Mouse (Mus musculus) gastrocnemius, adult 2 months (tissue): ENCODE results near the gene Gm10260. TPM values are rescaled to one million over a fixed set of nuclear protein-coding genes. Genes with fewer than 3 reads are reported as not detected.

Source experiments
- DNase-seq: peaks from one replicate; pipeline ENCODE4 v3.0.0; 2022
- H3K27ac ChIP-seq: fragments of 200-600 bp; 2 replicates; pipeline ENCODE4 v1.8.1; 2022; ENCODE audit warnings: mild to moderate bottlenecking
- H3K4me3 ChIP-seq: fragments of 200-600 bp; 2 replicates; pipeline ENCODE4 v1.8.1; 2022; ENCODE audit warnings: mild to moderate bottlenecking, moderate library complexity
- CTCF ChIP-seq: fragments of 200-600 bp; IDR thresholded peaks from 2 replicates; pipeline ENCODE4 v1.8.1; 2022; ENCODE audit warnings: antibody characterized with exemption, mild to moderate bottlenecking, moderate library complexity
- intact Hi-C: fragments of 180-260 bp; cut with DNase I; formaldehyde crosslinking; loops from one replicate; pipeline ENCODE4 v1.15.1; 2025
- long read RNA-seq, 2 experiments: library from polyadenylated mRNA; stranded (forward); transcript quantifications; one replicate each; pipeline ENCODE4 v2.0.0; 2021
- total RNA-seq, 2 experiments: library from RNA; stranded (reverse); gene quantifications; 2 replicates each; pipeline ENCODE4 v1.2.3; 2021

Gm10260 gene
- 100 to 1,000 TPM; 109 to 126 TPM for total RNA-seq
- long read RNA-seq, experiment 1: 0 reads
- long read RNA-seq, experiment 2, partial matches to known transcripts: 0 of 1 reads
- long read RNA-seq, experiment 2, other reads (novel, unspliced or antisense): 0 of 1 reads

- H3K4me3 ChIP-seq: no peak within 1 kb of the TSS
- TF ChIP-seq CTCF: no peak
- intact Hi-C loops: no loop called here
Measured at GRCm38 (mm10) chr13:97760532-97760931, at the start of gene Gm10260. TSS of gene Gm10260 (minus strand) at chr13:97760632.

GRCm38 (mm10) chr13:97809828-97810227, 49.4 kb upstream of the Gm10260 start:
- DNase-seq: no peak
- no peak for TF ChIP-seq CTCF
- Histone ChIP-seq H3K27ac (no peak overlapping the region), H3K4me3 (no peak overlapping the region)
- intact Hi-C loops: no loop called here

More at GRCm38 (mm10) chr13:97760532-97760931, at the start of gene Gm10260:
- DNase-seq: no peak
- H3K27ac ChIP-seq: no peak within 1 kb of the TSS

- Histone ChIP-seq H3K27ac (no peak overlapping the region), H3K4me3 (no peak overlapping the region)
- TF ChIP-seq CTCF: no peak
- intact Hi-C loops: no loop called here
- DNase-seq: no peak
Measured at GRCm38 (mm10) chr13:97805907-97806306, 45.5 kb upstream of the Gm10260 start.

- no peak for TF ChIP-seq CTCF
- intact Hi-C loops: no loop called here
- Histone ChIP-seq H3K27ac (no peak overlapping the region), H3K4me3 (no peak overlapping the region)
- DNase-seq: no peak
Measured at GRCm38 (mm10) chr13:97802386-97802785, 42.0 kb upstream of the Gm10260 start.

GRCm38 (mm10) chr13:97797462-97797861, 37.0 kb upstream of the Gm10260 start:
- Histone ChIP-seq H3K4me3 (no peak overlapping the region), H3K27ac (no peak overlapping the region)
- intact Hi-C loops: no loop called here
- no peak for DNase-seq
- no peak for TF ChIP-seq CTCF

GRCm38 (mm10) chr13:97794780-97795179, 34.3 kb upstream of the Gm10260 start:
- DNase-seq: no peak
- Histone ChIP-seq H3K27ac (no peak overlapping the region), H3K4me3 (no peak overlapping the region)
- TF ChIP-seq CTCF: no peak
- intact Hi-C loops: no loop called here

GRCm38 (mm10) chr13:97793932-97794331, 33.5 kb upstream of the Gm10260 start:
- DNase-seq: no peak
- TF ChIP-seq CTCF: no peak
- Histone ChIP-seq H3K27ac (no peak overlapping the region), H3K4me3 (no peak overlapping the region)
- intact Hi-C loops: no loop called here

GRCm38 (mm10) chr13:97791664-97792063, 31.2 kb upstream of the Gm10260 start:
- no peak overlapping the region for H3K4me3 ChIP-seq
- no peak for TF ChIP-seq CTCF
- DNase-seq: no peak
- no peak overlapping the region for H3K27ac ChIP-seq
- intact Hi-C loops: no loop called here

GRCm38 (mm10) chr13:97789782-97790450, 29.5 kb upstream of the Gm10260 start:
- TF ChIP-seq CTCF: no peak
- no peak overlapping the region for H3K4me3 ChIP-seq
- no peak for DNase-seq
- intact Hi-C loops: loop anchor here (5.0 kb wide), 1 partner anchor 718 kb away; no protein-coding TSS in a partner anchor
- H3K27ac ChIP-seq: no peak overlapping the region

GRCm38 (mm10) chr13:97785167-97785835, 24.9 kb upstream of the Gm10260 start:
- no peak for DNase-seq
- Histone ChIP-seq H3K4me3 (no peak overlapping the region), H3K27ac (no peak overlapping the region)
- TF ChIP-seq CTCF: no peak
- intact Hi-C loops: loop anchor here (5.0 kb wide), 1 partner anchor 713 kb away; no protein-coding TSS in a partner anchor

GRCm38 (mm10) chr13:97783423-97784143, 23.2 kb upstream of the Gm10260 start:
- Histone ChIP-seq H3K27ac (no peak overlapping the region), H3K4me3 (no peak overlapping the region)
- no peak for TF ChIP-seq CTCF
- intact Hi-C loops: no loop called here
- no peak for DNase-seq

GRCm38 (mm10) chr13:97782063-97782462, 21.6 kb upstream of the Gm10260 start:
- H3K4me3 ChIP-seq: no peak overlapping the region
- no peak overlapping the region for H3K27ac ChIP-seq
- no peak for TF ChIP-seq CTCF
- intact Hi-C loops: no loop called here
- DNase-seq: no peak

- DNase-seq: no peak
Measured at GRCm38 (mm10) chr13:97781637-97782036, 21.2 kb upstream of the Gm10260 start.

More at GRCm38 (mm10) chr13:97781637-97782036, 21.2 kb upstream of the Gm10260 start:
- TF ChIP-seq CTCF: no peak
- intact Hi-C loops: no loop called here
- no peak overlapping the region for H3K4me3 ChIP-seq
- no peak overlapping the region for H3K27ac ChIP-seq
